8 mouse cellular contexts compared by ENCODE assay signal in genomic region chr1:177983024-177983450, GRCm38 (mm10). TPM values are rescaled to one million over a fixed set of nuclear protein-coding genes. Genes with fewer than 3 reads are reported as not detected.
DNase-seq lines count a peak whose midpoint lies in the region; ATAC-seq and TF ChIP-seq lines count a peak whose summit lies in the region.
"Not testable (repeated sequence)": the region's sequence is repeated elsewhere in the genome, so short reads cannot be mapped to it uniquely, and the experiment has no call there.

Gene Catspere2, plus strand, starts transcription at chr1:177983423.

- 1% methylated on average over 21 of the region's 21 CpGs for WGBS in heart, embryonic 12.5 days
- WGBS in kidney, postnatal 0 days: under 1% methylated on average over 18 of the region's 21 CpGs
- 2% methylated on average over 21 of the region's 21 CpGs for WGBS in liver, embryonic 11.5 days
- WGBS in stomach, embryonic 14.5 days: 0% methylated on average over 21 of the region's 21 CpGs

- H3K4me3 ChIP-seq in heart, embryonic 12.5 days: peak within 1 kb of the TSS; percentile 82
- peak within 1 kb of the TSS; percentile 48 for H3K4me3 ChIP-seq in kidney, postnatal 0 days (replicated peaks; ENCODE audit: low read depth, low read length)
- H3K4me3 ChIP-seq in liver, embryonic 11.5 days (ENCODE audit: low read depth, low read length): peak within 1 kb of the TSS; percentile 59
- H3K4me3 ChIP-seq in stomach, embryonic 14.5 days (ENCODE audit: low read depth, low read length): peak within 1 kb of the TSS; percentile 52

- H3K27me3 ChIP-seq in heart, embryonic 12.5 days (replicated peaks); kidney, postnatal 0 days (ENCODE audit: insufficient read depth, low read length); liver, embryonic 11.5 days (replicated peaks; ENCODE audit: control insufficient read depth, insufficient read depth, low read length); stomach, embryonic 14.5 days (ENCODE audit: control insufficient read depth, insufficient read depth, low read length): not testable (repeated sequence)

- H3K9ac ChIP-seq in heart, embryonic 12.5 days: peak within 1 kb of the TSS; percentile 73
- peak within 1 kb of the TSS; percentile 49; the same call in 1 of the 2 replicates for H3K9ac ChIP-seq in kidney, postnatal 0 days (ENCODE audit: low read depth, low read length)
- peak within 1 kb of the TSS; percentile 61; the same call in 1 of the 2 replicates for H3K9ac ChIP-seq in liver, embryonic 11.5 days (ENCODE audit: low read depth, low read length)
- H3K9ac ChIP-seq in stomach, embryonic 14.5 days (replicated peaks; ENCODE audit: low read depth, low read length): 0 out of 2 replicates have a peak within 1 kb of the TSS, but pooled peaks have one; percentile 14

- H3K4me1 ChIP-seq in heart, embryonic 12.5 days (replicated peaks); kidney, postnatal 0 days (replicated peaks; ENCODE audit: insufficient read depth, low read length); liver, embryonic 11.5 days (replicated peaks; ENCODE audit: control insufficient read depth, insufficient read depth, low read length); stomach, embryonic 14.5 days (ENCODE audit: control insufficient read depth, insufficient read depth, low read length): not testable (repeated sequence)

- peak; percentile 95 for DNase-seq in CD4-positive helper T cell, adult 2 months (ENCODE audit: low read depth, low spot score)
- DNase-seq in brain, embryonic 18.5 days (ENCODE audit: low read depth, low spot score): peak; percentile 89
- peak; percentile 97 for DNase-seq in kidney, postnatal 0 days (ENCODE audit: low spot score)
- DNase-seq in liver, embryonic 11.5 days (ENCODE audit: low spot score): peak; percentile 87
- DNase-seq in naive thymus-derived CD4-positive, alpha-beta T cell, adult 2 months (ENCODE audit: low read depth): peak; percentile 94

- 0 out of 2 replicates have a peak within 1 kb of the TSS, but pooled peaks have one; percentile 38 for H3K27ac ChIP-seq in heart, embryonic 12.5 days (ENCODE audit: poor library complexity, severe bottlenecking)
- H3K27ac ChIP-seq in kidney, postnatal 0 days: peak within 1 kb of the TSS; percentile 42; the same call in 1 of the 2 replicates
- H3K27ac ChIP-seq in liver, embryonic 11.5 days (ENCODE audit: low read depth, low read length); stomach, embryonic 14.5 days (ENCODE audit: low read length): not testable (repeated sequence)

- TF ChIP-seq CTCF in kidney, postnatal 0 days (IDR thresholded peaks at IDR 0.05; ENCODE audit: low read depth): not testable (repeated sequence)

- H3K4me2 ChIP-seq in heart, embryonic 12.5 days: peak within 1 kb of the TSS; percentile 72
- peak within 1 kb of the TSS; percentile 59 for H3K4me2 ChIP-seq in kidney, postnatal 0 days (ENCODE audit: low read length)
- H3K4me2 ChIP-seq in liver, embryonic 11.5 days: peak within 1 kb of the TSS; percentile 71
- H3K4me2 ChIP-seq in stomach, embryonic 14.5 days (replicated peaks; ENCODE audit: low read depth, low read length): peak within 1 kb of the TSS; percentile 32

- H3K36me3 ChIP-seq in heart, embryonic 12.5 days; kidney, postnatal 0 days (ENCODE audit: insufficient read depth, low read length); liver, embryonic 11.5 days (ENCODE audit: control insufficient read depth, insufficient read depth, low read length); stomach, embryonic 14.5 days (ENCODE audit: control insufficient read depth, insufficient read depth, low read length): not testable (repeated sequence)

- not testable (repeated sequence) for H3K9me3 ChIP-seq in heart, embryonic 12.5 days (replicated peaks); kidney, postnatal 0 days (replicated peaks; ENCODE audit: low read length); liver, embryonic 11.5 days (ENCODE audit: control insufficient read depth, low read length); stomach, embryonic 14.5 days (ENCODE audit: control insufficient read depth, low read depth, low read length)

- peak; percentile 97 for ATAC-seq in erythroid progenitor cell, adult 5-6 weeks (replicated peaks; ENCODE audit: low FRiP score, poor library complexity, severe bottlenecking)
- peak; percentile 99 for ATAC-seq in heart, embryonic 12.5 days (ENCODE audit: insufficient number of reproducible peaks, low FRiP score)
- ATAC-seq in kidney, postnatal 0 days (replicated peaks; ENCODE audit: low FRiP score, low read depth): peak; percentile 99
- ATAC-seq in liver, embryonic 11.5 days (replicated peaks; ENCODE audit: low FRiP score): peak; percentile 97
- ATAC-seq in stomach, embryonic 14.5 days (ENCODE audit: insufficient number of reproducible peaks, insufficient read depth, low FRiP score, low read depth): peak; percentile 98

RNA-seq across cellular contexts. Expression of gene Catspere2, which starts in this region (rescaled TPM):
- not detected in 2 replicates for total RNA-seq in erythroid progenitor cell, adult 5-6 weeks (2015; ENCODE audit: low replicate concordance)
- not detected in 2 replicates for total RNA-seq in erythroid progenitor cell, adult 5-6 weeks (2017; ENCODE audit: low replicate concordance)
- polyA plus RNA-seq in heart, embryonic 12.5 days (2016; fragmentation: Nextera tagmentation; extraction: Ambion mirVana): 0.12 and 0.29 TPM in 2 replicates
- 0.66 and 0.69 TPM in 2 replicates for polyA plus RNA-seq in kidney, postnatal 0 days (2015; fragmentation: Nextera tagmentation; extraction: Ambion mirVana)
- polyA plus RNA-seq in liver, embryonic 11.5 days (2014; fragmentation: Nextera tagmentation; extraction: Ambion mirVana): 0.09 TPM in 1 of 2 replicates, not detected in the other
- polyA plus RNA-seq in stomach, embryonic 14.5 days (2014; fragmentation: Nextera tagmentation; extraction: Ambion mirVana): 0.27 and 0.46 TPM in 2 replicates

Comparison
In these comparisons a context has a peak if more than half of its experiments do, and no peak if none do; other contexts are left out.
1. Peak in ATAC-seq in erythroid progenitor cell, adult 5-6 weeks; RNA of the gene not detected or under 1 TPM.
2. Peak in ATAC-seq, H3K4me3 ChIP-seq, H3K27ac ChIP-seq, H3K9ac ChIP-seq and H3K4me2 ChIP-seq in heart, embryonic 12.5 days; RNA of the gene not detected or under 1 TPM.
3. Peak in DNase-seq, ATAC-seq, H3K4me3 ChIP-seq, H3K27ac ChIP-seq, H3K9ac ChIP-seq and H3K4me2 ChIP-seq in kidney, postnatal 0 days; RNA of the gene not detected or under 1 TPM.
4. Peak in DNase-seq, ATAC-seq, H3K4me3 ChIP-seq, H3K9ac ChIP-seq and H3K4me2 ChIP-seq in liver, embryonic 11.5 days; RNA of the gene not detected or under 1 TPM.
5. Peak in ATAC-seq, H3K4me3 ChIP-seq, H3K9ac ChIP-seq and H3K4me2 ChIP-seq in stomach, embryonic 14.5 days; RNA of the gene not detected or under 1 TPM.
6. H3K9ac ChIP-seq: peak in every context shown above with its lines; median percentile 73 in heart, embryonic 12.5 days; 61 in liver, embryonic 11.5 days; 49 in kidney, postnatal 0 days; 14 in stomach, embryonic 14.5 days.